ENCODE assay signal across 25 mouse cellular contexts in the genomic region with DNA sequence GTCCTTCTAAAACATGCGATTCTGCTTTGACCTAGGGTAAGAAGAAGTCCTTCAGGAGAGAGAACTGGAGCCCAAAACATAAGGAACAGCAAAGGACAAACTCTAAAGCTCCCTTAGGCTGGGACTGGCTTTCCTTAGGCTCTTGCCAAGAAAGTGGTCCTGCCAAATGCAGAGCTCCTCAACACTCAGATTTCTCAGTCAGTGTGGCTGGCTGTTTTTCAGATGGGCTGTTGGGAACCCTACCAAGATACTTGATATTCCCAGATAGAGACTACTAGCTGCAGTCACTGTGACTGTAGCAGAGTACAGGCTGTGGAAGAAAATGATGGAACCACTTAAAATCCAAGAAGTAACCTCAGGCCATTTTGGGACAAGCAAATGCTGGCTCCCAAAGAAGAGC. TPM values are rescaled to one million over a fixed set of nuclear protein-coding genes. Genes with fewer than 3 reads are reported as not detected.
DNase-seq lines count a peak whose midpoint lies in the region; ATAC-seq and TF ChIP-seq lines count a peak whose summit lies in the region.
"Had no signal": no experiment of that assay in that cellular context is flagged by ENCODE, and none has a peak within 500 bp of the region (broad histone marks: within the 10 kb centered on the region; RNA-seq: fewer than 3 reads in every experiment).

No protein-coding gene starts in this region.

- H3K27me3 ChIP-seq in heart, embryonic 11.5 days (ENCODE audit: control insufficient read depth, insufficient read depth, low read length), result no peaks in the 10 kb centered on the region
- H3K27me3 ChIP-seq in lung, postnatal 0 days (replicated peaks; ENCODE audit: insufficient read depth, low read length), result no peaks in the 10 kb centered on the region
- H3K27me3 ChIP-seq: forebrain, embryonic 15.5 days; heart, embryonic 15.5 days; hindbrain, embryonic 13.5 days; liver, embryonic 12.5 days; midbrain, embryonic 13.5 days; neural tube, embryonic 12.5 days; stomach, embryonic 15.5 days had no signal

- ATAC-seq in heart, embryonic 11.5 days (replicated peaks; ENCODE audit: insufficient number of reproducible peaks, low FRiP score, low TSS enrichment), result no peak
- ATAC-seq in lung, postnatal 0 days, result no peak
- ATAC-seq: forebrain, embryonic 15.5 days; inflammation-experienced regulatory T-cells, adult 6 months; liver, embryonic 12.5 days; midbrain, embryonic 13.5 days had no signal

- H3K4me1 ChIP-seq in heart, embryonic 11.5 days (ENCODE audit: control insufficient read depth, insufficient read depth, low read length), result no peaks in the 10 kb centered on the region
- H3K4me1 ChIP-seq in lung, postnatal 0 days (ENCODE audit: insufficient read depth, low read depth, low read length), result no peaks in the 10 kb centered on the region
- H3K4me1 ChIP-seq: neural tube, embryonic 12.5 days; stomach, embryonic 15.5 days had no signal

- H3K4me3 ChIP-seq in heart, embryonic 11.5 days (ENCODE audit: low read depth, low read length), result no peak overlapping the region
- H3K4me3 ChIP-seq in lung, postnatal 0 days (ENCODE audit: low read depth, low read length), result no peak overlapping the region
- H3K4me3 ChIP-seq: embryonic facial prominence, embryonic 13.5 days; forebrain, embryonic 15.5 days; heart, embryonic 15.5 days; hindbrain, embryonic 13.5 days; left cerebral cortex, adult 2 months; liver, embryonic 12.5 days; midbrain, embryonic 13.5 days; neural tube, embryonic 12.5 days; stomach, embryonic 15.5 days had no signal

- no peaks in the 10 kb centered on the region for H3K36me3 ChIP-seq in heart, embryonic 11.5 days (ENCODE audit: control insufficient read depth, insufficient read depth, low read length)
- no peaks in the 10 kb centered on the region for H3K36me3 ChIP-seq in lung, postnatal 0 days (ENCODE audit: insufficient read depth, low read length)
- H3K36me3 ChIP-seq: embryonic facial prominence, embryonic 13.5 days; forebrain, embryonic 15.5 days; heart, embryonic 15.5 days; liver, embryonic 12.5 days; neural tube, embryonic 12.5 days; stomach, embryonic 15.5 days had no signal

- no peak overlapping the region for H3K9ac ChIP-seq in heart, embryonic 11.5 days (ENCODE audit: low read depth, low read length)
- H3K9ac ChIP-seq in lung, postnatal 0 days (replicated peaks; ENCODE audit: low read depth), result no peak overlapping the region
- H3K9ac ChIP-seq: embryonic facial prominence, embryonic 13.5 days; forebrain, embryonic 15.5 days; heart, embryonic 15.5 days; hindbrain, embryonic 13.5 days; liver, embryonic 12.5 days; lung, embryonic 14.5 days; midbrain, embryonic 13.5 days; neural tube, embryonic 12.5 days; stomach, embryonic 15.5 days had no signal

- no peaks in the 10 kb centered on the region for H3K9me3 ChIP-seq in heart, embryonic 11.5 days (replicated peaks; ENCODE audit: control insufficient read depth, low read length)
- H3K9me3 ChIP-seq in lung, postnatal 0 days (ENCODE audit: low read length), result no peaks in the 10 kb centered on the region
- H3K9me3 ChIP-seq: embryonic facial prominence, embryonic 13.5 days; forebrain, embryonic 15.5 days; heart, embryonic 15.5 days; hindbrain, embryonic 13.5 days; liver, embryonic 12.5 days; midbrain, embryonic 13.5 days; neural tube, embryonic 12.5 days; stomach, embryonic 15.5 days had no signal

- TF ChIP-seq EP300 in lung, postnatal 0 days (IDR thresholded peaks at IDR 0.05), result no peak

- H3K4me2 ChIP-seq in heart, embryonic 11.5 days, result no peak overlapping the region
- H3K4me2 ChIP-seq in lung, postnatal 0 days (replicated peaks; ENCODE audit: low read depth, low read length), result no peak overlapping the region
- H3K4me2 ChIP-seq: embryonic facial prominence, embryonic 13.5 days; forebrain, embryonic 15.5 days; heart, embryonic 15.5 days; hindbrain, embryonic 13.5 days; liver, embryonic 12.5 days; lung, embryonic 14.5 days; midbrain, embryonic 13.5 days; neural tube, embryonic 12.5 days; stomach, embryonic 15.5 days had no signal

- WGBS in heart, embryonic 11.5 days (ENCODE audit: insufficient replicate concordance), result 94% methylated on average over 1 of the region's 1 CpGs
- 80% methylated on average over 1 of the region's 1 CpGs for WGBS in lung, postnatal 0 days

- H3K27ac ChIP-seq in heart, embryonic 11.5 days (ENCODE audit: low read depth, low read length), result no peak overlapping the region
- no peak overlapping the region for H3K27ac ChIP-seq in lung, postnatal 0 days (ENCODE audit: low read length)
- H3K27ac ChIP-seq: embryonic facial prominence, embryonic 13.5 days; forebrain, embryonic 15.5 days; heart, embryonic 15.5 days; hindbrain, embryonic 13.5 days; left cerebral cortex, adult 2 months; liver, embryonic 12.5 days; midbrain, embryonic 13.5 days; neural tube, embryonic 12.5 days; stomach, embryonic 15.5 days had no signal

- DNase-seq in heart, adult 11 months, result peak; percentile 83
- DNase-seq in lung, postnatal 14 days, result peak; percentile 15
- DNase-seq in lung, postnatal 0 days (ENCODE audit: low spot score), result no peak
- peak; percentile 10 for DNase-seq in brain, adult 2 months (ENCODE audit: low read depth, low spot score)
- peak; percentile 28 for DNase-seq in heart, postnatal 4 days
- no peak for DNase-seq in layer of hippocampus, adult 18-20 months (ENCODE audit: low spot score in 2 of 2)
- DNase-seq: adrenal gland, adult 8-10 months; B cell, adult 2 months; cerebellum, adult 11 months; kidney, adult 9 months; kidney, postnatal 25 days; lung, embryonic 14.5 days; right cerebral cortex, adult 18-20 months; thymus, adult 2 months had no signal

- no peak for TF ChIP-seq CTCF in lung, postnatal 0 days (IDR thresholded peaks at IDR 0.05)

RNA-seq across cellular contexts. Expression of gene Amer1, which starts 7.4 kb away (rescaled TPM):
- polyA plus RNA-seq in heart, embryonic 11.5 days (2014; fragmentation: Nextera tagmentation; extraction: Ambion mirVana), result 6.5 and 7.8 TPM in 2 replicates
- polyA plus RNA-seq in lung, postnatal 0 days (2015; fragmentation: Nextera tagmentation; extraction: Ambion mirVana), result 7.9 and 8.5 TPM in 2 replicates
- total RNA-seq in heart, postnatal 4 days (2021), result 10 to 100 TPM in 1 of 2 experiments, 1 to 10 TPM in 1; 9.7 to 10.2 TPM
- total RNA-seq in layer of hippocampus, adult 18-20 months (2021), result 1 to 10 TPM; 4.0 to 4.5 TPM

Comparison
In these comparisons a context has a peak if more than half of its experiments do, and no peak if none do; other contexts are left out.
1. DNase-seq: peak in heart, adult 11 months (single experiment), lung, postnatal 14 days (single experiment), brain, adult 2 months (single experiment) and heart, postnatal 4 days (single experiment); none in lung, postnatal 0 days (single experiment) and layer of hippocampus, adult 18-20 months (0 of 2).